Mouse (Mus musculus) R1 (cell line): Measurements from ENCODE around the gene Rft1.

Source experiments
- DNase-seq: peaks from one replicate; pipeline ENCODE4 v3.0.0-alpha.2; 2018; ENCODE audit warnings: low read depth, low spot score

The Rft1 gene

GRCm38 (mm10) chr14:30630811-30631576 lies 23.2 kb upstream of the Rft1 start:
- DNase-seq, result no peak

GRCm38 (mm10) chr14:30631834-30632233 lies 22.3 kb upstream of the Rft1 start:
- no peak for DNase-seq

- no peak for DNase-seq
Measured at GRCm38 (mm10) chr14:30633708-30634107, 20.5 kb upstream of the Rft1 start.

- no peak for DNase-seq
Measured at GRCm38 (mm10) chr14:30634418-30634817, 19.7 kb upstream of the Rft1 start.

GRCm38 (mm10) chr14:30635219-30635910 lies 18.8 kb upstream of the Rft1 start:
- DNase-seq, result no peak

- DNase-seq, result no peak
Measured at GRCm38 (mm10) chr14:30636499-30636898, 17.7 kb upstream of the Rft1 start.

- no peak for DNase-seq
Measured at GRCm38 (mm10) chr14:30637087-30637486, 17.1 kb upstream of the Rft1 start.

GRCm38 (mm10) chr14:30638009-30638408 lies 16.2 kb upstream of the Rft1 start:
- DNase-seq, result no peak

- DNase-seq, result no peak
Measured at GRCm38 (mm10) chr14:30638686-30639085, 15.5 kb upstream of the Rft1 start.

GRCm38 (mm10) chr14:30641748-30642147 lies 12.4 kb upstream of the Rft1 start:
- DNase-seq, result no peak

GRCm38 (mm10) chr14:30644026-30644425 lies 10.1 kb upstream of the Rft1 start:
- DNase-seq, result no peak

- no peak for DNase-seq
Measured at GRCm38 (mm10) chr14:30645066-30645465, 9.1 kb upstream of the Rft1 start.

- no peak for DNase-seq
Measured at GRCm38 (mm10) chr14:30646486-30646885, 7.7 kb upstream of the Rft1 start.

GRCm38 (mm10) chr14:30648478-30648877 lies 5.7 kb upstream of the Rft1 start:
- DNase-seq, result no peak

GRCm38 (mm10) chr14:30649745-30650144 lies 4.4 kb upstream of the Rft1 start:
- no peak for DNase-seq

- no peak for DNase-seq
Measured at GRCm38 (mm10) chr14:30650969-30651368, 3.2 kb upstream of the Rft1 start.

- DNase-seq, result peak; percentile 53
Measured at GRCm38 (mm10) chr14:30654691-30655228, 600 bp downstream of the Rft1 start.

GRCm38 (mm10) chr14:30655531-30655930 lies 1.4 kb downstream of the Rft1 start:
- no peak for DNase-seq

- no peak for DNase-seq
Measured at GRCm38 (mm10) chr14:30666061-30666460, 11.9 kb downstream of the Rft1 start.

GRCm38 (mm10) chr14:30666604-30667003 lies 12.4 kb downstream of the Rft1 start:
- no peak for DNase-seq

- no peak for DNase-seq
Measured at GRCm38 (mm10) chr14:30670161-30670560, 16.0 kb downstream of the Rft1 start.

- peak; percentile 15 for DNase-seq
Measured at GRCm38 (mm10) chr14:30671095-30671985, 17.2 kb downstream of the Rft1 start.
